Mouse (Mus musculus) embryonic facial prominence, embryonic 14.5 days (tissue): ENCODE measurements around the gene Dysf. TPM values are rescaled to one million over a fixed set of nuclear protein-coding genes. Genes with fewer than 3 reads are reported as not detected.
A peak's percentile ranks its signal among the peaks of the same experiment; 100 is the strongest.

ENCODE experiments used
- ATAC-seq: fragments of 200-750 bp; cut with Nextera tagmentation; 2 replicates; pipeline ENCODE4 v1.8.0; 2017; ENCODE audit warnings: low read depth, moderate number of reproducible peaks, moderate TSS enrichment
- DNase-seq: peaks from one replicate; pipeline ENCODE4 v3.0.0-alpha.2; 2015; ENCODE audit warnings: low spot score
- H3K27ac ChIP-seq: fragments of 300-500 bp; sonication (generic); replicated peaks from 2 replicates; pipeline ENCODE4 v1.5.1; 2014; ENCODE audit warnings: low read depth, mild to moderate bottlenecking, low read length, moderate library complexity
- H3K27me3 ChIP-seq: fragments of 300-500 bp; sonication (generic); replicated peaks from 2 replicates; pipeline ENCODE4 v1.6.1; 2014; ENCODE audit warnings: low read length; ENCODE audit not compliant: control insufficient read depth, insufficient read depth
- H3K36me3 ChIP-seq: fragments of 300-500 bp; sonication (generic); 2 replicates; pipeline ENCODE4 v1.6.1; 2014; ENCODE audit warnings: low read length, mixed read lengths; ENCODE audit not compliant: control insufficient read depth, insufficient read depth
- H3K4me1 ChIP-seq: fragments of 300-500 bp; sonication (generic); 2 replicates; pipeline ENCODE4 v1.6.1; 2014; ENCODE audit warnings: antibody characterized with exemption, low read length; ENCODE audit not compliant: control insufficient read depth, insufficient read depth
- H3K4me2 ChIP-seq: fragments of 300-500 bp; sonication (generic); 2 replicates; pipeline ENCODE4 v1.6.1; 2014; ENCODE audit warnings: low read depth, mild to moderate bottlenecking, low read length, moderate library complexity, mixed read lengths
- H3K4me3 ChIP-seq: fragments of 300-500 bp; sonication (generic); 2 replicates; pipeline ENCODE4 v1.5.1; 2014; ENCODE audit warnings: low read depth, mild to moderate bottlenecking, low read length
- H3K9ac ChIP-seq: fragments of 300-500 bp; sonication (generic); 2 replicates; pipeline ENCODE4 v1.6.1; 2014; ENCODE audit warnings: low read depth, mild to moderate bottlenecking, low read length, moderate library complexity, mixed read lengths
- H3K9me3 ChIP-seq: fragments of 300-500 bp; sonication (generic); 2 replicates; pipeline ENCODE4 v1.6.1; 2016; ENCODE audit warnings: low read length; ENCODE audit not compliant: control insufficient read depth
- WGBS: fragments of 180-500 bp; shearing (Covaris S2); extraction: QIAGEN DNeasy Blood & Tissue Kit; methylation state at CpG from one replicate; pipeline ENCODE4 v1.1.7; 2014; 5-methylcytosine and 5-hydroxymethylcytosine counted together
- polyA plus RNA-seq: library from polyadenylated mRNA; unstranded; fragments of >200 nt; fragmentation: Nextera tagmentation; extraction: Ambion mirVana; gene quantifications from 2 replicates; pipeline ENCODE4 v1.2.1, GENCODE M21; 2014

The Dysf gene
- polyA plus RNA-seq, 1 experiment from 2014 or later = 17.0 TPM

DNA sequence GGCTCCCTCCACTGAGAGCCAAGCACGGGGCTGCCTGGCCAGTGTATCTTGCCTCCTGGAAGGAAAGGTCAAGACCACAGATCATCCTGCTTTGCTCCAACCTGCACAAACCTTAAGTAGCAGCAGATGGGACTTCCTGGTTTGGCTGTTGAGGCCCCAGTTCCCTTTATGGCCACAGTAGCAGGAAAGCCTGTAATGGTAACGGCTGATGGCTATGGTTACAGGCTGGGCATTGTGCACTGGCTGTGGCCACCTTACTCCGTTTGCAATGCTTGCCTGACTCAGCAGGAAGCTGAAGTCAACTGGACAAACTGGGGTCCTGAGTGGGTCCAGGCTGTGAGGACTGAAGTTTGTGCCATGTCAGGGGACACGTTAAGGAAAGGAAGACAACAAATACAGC, 200.2 kb downstream of the Dysf start:
- Histone ChIP-seq H3K4me1 (peaks cover 15% of the 10 kb centered on the region), H3K9ac (no peak overlapping the region), H3K36me3 (no peaks in the 10 kb centered on the region), H3K4me2 (no peak overlapping the region), H3K4me3 (no peak overlapping the region), H3K9me3 (no peaks in the 10 kb centered on the region), H3K27ac (no peak overlapping the region), H3K27me3 (no peaks in the 10 kb centered on the region)
- WGBS = 69% methylated on average over 4 of the region's 4 CpGs
- ATAC-seq = no peak
- DNase-seq = no peak

DNA sequence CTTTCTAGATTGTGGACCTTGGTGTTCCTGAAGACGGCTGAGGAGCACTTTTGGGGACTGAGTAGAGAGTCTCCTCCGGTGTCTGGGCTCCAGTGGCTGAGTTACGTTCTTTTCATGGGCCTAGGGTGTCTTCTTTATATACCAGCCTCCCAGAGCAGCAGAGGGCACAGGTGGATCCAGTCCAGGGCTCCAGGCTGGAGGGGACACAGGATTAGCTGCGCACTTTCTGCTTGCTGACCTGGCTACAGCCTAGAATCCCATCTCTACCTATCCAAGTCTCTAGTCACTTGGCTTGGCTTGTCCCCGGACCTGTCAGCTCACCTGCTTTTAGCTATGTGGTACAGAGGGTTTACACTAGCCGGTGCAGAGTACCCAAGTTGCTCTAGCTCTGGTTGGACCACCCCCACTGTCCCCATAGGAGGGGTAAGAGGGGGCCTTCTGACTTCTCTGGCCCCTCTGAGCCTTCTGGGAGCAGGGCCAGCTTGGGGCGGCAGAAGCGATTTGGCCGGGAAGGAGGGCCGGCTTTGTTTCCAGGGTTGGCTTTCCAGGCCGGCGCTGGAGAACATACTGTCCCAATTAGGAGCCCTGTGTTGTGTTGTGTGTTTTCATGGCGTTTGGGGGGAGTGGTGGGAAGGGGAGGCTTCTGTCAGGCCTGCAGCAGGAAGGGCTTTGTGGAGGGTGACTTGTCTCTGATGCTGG, 201.5 kb downstream of the Dysf start:
- H3K4me1 ChIP-seq = peaks cover 15% of the 10 kb centered on the region
- 62% methylated on average over 13 of the region's 13 CpGs for WGBS
- no peak overlapping the region for H3K9ac ChIP-seq
- ATAC-seq = peak; percentile 55; the same call in 1 of the 2 replicates
- no peak overlapping the region for H3K4me2 ChIP-seq
- H3K27me3 ChIP-seq = no peaks in the 10 kb centered on the region
- H3K9me3 ChIP-seq = no peaks in the 10 kb centered on the region
- H3K4me3 ChIP-seq = no peak overlapping the region
- H3K27ac ChIP-seq = peak overlapping the region; percentile 41; the same call in 1 of the 2 replicates
- H3K36me3 ChIP-seq = no peaks in the 10 kb centered on the region
- DNase-seq = peak; percentile 72

DNA sequence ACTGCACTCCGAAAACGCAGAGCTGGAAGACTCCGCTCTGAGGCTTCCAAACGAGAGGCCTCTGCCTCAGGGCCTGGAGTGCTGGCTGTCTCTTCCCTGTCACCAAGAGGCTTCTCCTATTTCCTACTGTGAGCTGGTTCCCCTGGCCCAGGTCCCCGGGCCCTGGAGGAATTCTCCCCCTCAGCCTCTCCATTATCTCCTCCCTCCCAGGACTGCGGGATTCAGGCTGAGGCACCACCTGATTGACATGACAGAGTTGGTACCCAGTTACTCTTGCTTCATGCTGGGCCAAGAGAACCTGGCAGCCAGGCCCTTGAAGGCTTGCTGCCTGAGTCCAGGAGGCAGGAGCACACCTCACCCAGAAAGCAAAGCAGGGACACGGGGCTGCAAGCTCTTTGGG, 203.1 kb downstream of the Dysf start:
- WGBS = 47% methylated on average over 7 of the region's 7 CpGs
- Histone ChIP-seq H3K9me3 (no peaks in the 10 kb centered on the region), H3K4me3 (no peak overlapping the region), H3K9ac (no peak overlapping the region; the same call in 1 of the 2 replicates), H3K4me2 (no peak overlapping the region), H3K27me3 (no peaks in the 10 kb centered on the region), H3K4me1 (peaks cover 15% of the 10 kb centered on the region), H3K27ac (peak overlapping the region; percentile 41; the same call in 1 of the 2 replicates), H3K36me3 (no peaks in the 10 kb centered on the region)
- ATAC-seq (no peak), DNase-seq (peak; percentile 22)

DNA sequence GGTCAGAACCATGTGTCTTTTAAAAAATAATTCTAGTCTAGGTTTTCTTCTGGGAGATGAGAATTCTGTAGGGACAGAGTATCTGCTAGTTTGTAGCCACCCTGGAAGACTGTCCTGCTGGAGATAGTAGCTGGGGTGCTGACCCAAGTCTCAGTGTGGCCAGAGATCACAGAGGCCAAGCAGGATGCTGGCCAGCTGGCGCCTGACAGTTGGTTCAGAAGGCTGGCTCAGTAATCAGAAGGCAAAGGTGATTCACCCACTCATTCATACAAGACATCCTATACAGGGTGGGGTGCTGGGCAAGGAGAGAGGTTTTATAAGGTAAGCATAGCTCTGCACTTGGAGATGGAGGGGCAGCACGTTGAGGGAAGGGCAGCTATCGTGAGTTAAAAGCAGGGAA, 204.7 kb downstream of the Dysf start:
- ATAC-seq = no peak
- Histone ChIP-seq H3K4me3 (no peak overlapping the region), H3K4me1 (peaks cover 15% of the 10 kb centered on the region), H3K9ac (no peak overlapping the region), H3K27me3 (no peaks in the 10 kb centered on the region), H3K4me2 (no peak overlapping the region), H3K36me3 (no peaks in the 10 kb centered on the region), H3K27ac (no peak overlapping the region), H3K9me3 (no peaks in the 10 kb centered on the region)
- WGBS = 50% methylated on average over 3 of the region's 3 CpGs
- no peak for DNase-seq

DNA sequence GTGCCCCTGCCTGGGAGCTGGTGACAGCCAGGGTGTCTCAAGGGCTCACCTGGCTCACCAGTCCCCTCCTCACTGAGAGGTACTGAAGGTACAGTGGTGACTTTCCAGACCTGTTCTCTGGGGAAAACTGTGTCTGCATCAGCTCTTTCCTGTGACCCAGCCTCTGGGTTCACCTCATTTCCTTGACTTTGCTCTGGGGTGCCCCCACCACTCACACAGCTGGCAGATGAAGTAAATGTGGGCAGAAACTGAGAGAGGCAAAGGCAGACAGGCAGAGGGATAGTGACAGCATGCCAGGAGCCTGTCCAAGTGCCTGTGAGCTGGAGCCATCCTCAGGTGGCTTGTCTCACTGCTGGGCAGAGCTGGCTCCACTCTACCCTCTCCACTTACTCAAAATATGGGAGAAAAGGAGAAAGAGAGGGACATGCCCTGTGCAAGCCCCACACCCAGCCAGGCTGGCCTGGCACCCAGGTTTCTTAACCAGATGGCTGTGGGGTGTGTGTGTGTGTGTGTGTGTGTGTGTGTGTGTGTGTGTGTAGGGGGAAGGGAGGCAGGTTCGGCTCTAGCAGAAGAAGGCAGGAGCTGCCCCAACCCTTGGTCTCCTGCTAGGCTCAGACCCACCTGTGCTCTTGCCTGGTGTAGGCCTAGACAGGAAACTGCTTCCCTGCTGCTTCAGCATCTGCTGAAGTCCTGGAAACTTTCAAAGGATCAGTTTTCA, 209.0 kb downstream of the Dysf start:
- H3K4me3 ChIP-seq = no peak overlapping the region
- no peak overlapping the region for H3K9ac ChIP-seq
- no peak for ATAC-seq
- no peaks in the 10 kb centered on the region for H3K36me3 ChIP-seq
- H3K4me2 ChIP-seq = no peak overlapping the region
- 67% methylated on average over 1 of the region's 1 CpGs for WGBS
- H3K9me3 ChIP-seq = no peaks in the 10 kb centered on the region
- no peak overlapping the region for H3K27ac ChIP-seq
- no peaks in the 10 kb centered on the region for H3K27me3 ChIP-seq
- H3K4me1 ChIP-seq = peaks cover 7% of the 10 kb centered on the region
- DNase-seq = no peak

DNA sequence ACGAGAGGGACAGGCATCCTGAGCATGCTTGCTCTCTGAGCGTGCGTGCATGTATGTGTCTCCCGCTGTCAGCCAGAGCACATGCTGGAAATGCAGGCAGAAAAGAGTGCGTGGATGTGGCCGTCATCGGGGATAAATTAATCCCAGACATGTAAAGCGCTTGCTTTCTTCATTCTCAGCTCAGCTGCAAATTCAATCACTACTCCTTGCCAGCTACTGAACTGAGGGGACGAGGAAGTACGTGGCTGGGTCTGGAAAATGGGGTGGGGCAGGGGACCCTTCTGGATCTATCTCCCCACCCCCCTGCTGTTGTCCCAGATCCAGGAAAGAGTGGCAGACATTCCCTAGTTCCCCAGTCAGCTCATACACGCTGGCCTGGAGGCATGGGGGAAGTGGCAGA, 210.7 kb downstream of the Dysf start:
- H3K9ac ChIP-seq = no peak overlapping the region
- DNase-seq = peak; percentile 75

DNA sequence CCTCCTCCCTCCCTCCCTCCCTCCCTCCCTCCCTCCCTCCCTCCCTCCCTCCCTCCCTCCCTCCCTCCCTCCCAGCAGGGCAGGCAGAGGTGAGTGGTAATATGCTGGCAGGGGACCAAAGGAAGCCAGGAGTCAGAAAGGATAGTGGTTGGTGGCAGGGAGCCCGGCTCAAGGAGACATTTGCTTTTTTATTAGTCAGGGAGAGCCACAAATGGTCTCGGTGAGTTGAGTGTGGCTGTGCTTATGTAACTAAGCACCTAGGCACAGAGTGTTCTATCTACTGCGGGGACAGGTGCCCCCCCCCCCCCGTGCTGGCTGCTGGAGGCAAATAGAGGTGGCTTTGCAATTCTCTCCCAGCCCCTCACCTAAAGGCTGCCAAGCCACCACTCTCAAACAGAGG, 216.5 kb downstream of the Dysf start:
- Histone ChIP-seq H3K9me3 (no peaks in the 10 kb centered on the region), H3K36me3 (no peaks in the 10 kb centered on the region), H3K4me2 (no peak overlapping the region), H3K9ac (no peak overlapping the region), H3K4me1 (peaks cover 16% of the 10 kb centered on the region), H3K27ac (no peak overlapping the region), H3K4me3 (no peak overlapping the region), H3K27me3 (no peaks in the 10 kb centered on the region)
- 33% methylated on average over 3 of the region's 4 CpGs for WGBS
- ATAC-seq (no peak), DNase-seq (no peak)

More for the DNA sequence above, 210.7 kb downstream of the Dysf start:
- Histone ChIP-seq H3K4me3 (no peak overlapping the region), H3K36me3 (no peaks in the 10 kb centered on the region), H3K27me3 (no peaks in the 10 kb centered on the region), H3K4me2 (no peak overlapping the region), H3K27ac (peak overlapping the region; percentile 67; the same call in 1 of the 2 replicates), H3K4me1 (peaks cover 7% of the 10 kb centered on the region), H3K9me3 (no peaks in the 10 kb centered on the region)
- WGBS = 23% methylated on average over 11 of the region's 11 CpGs
- peak; percentile 30 for ATAC-seq

DNA sequence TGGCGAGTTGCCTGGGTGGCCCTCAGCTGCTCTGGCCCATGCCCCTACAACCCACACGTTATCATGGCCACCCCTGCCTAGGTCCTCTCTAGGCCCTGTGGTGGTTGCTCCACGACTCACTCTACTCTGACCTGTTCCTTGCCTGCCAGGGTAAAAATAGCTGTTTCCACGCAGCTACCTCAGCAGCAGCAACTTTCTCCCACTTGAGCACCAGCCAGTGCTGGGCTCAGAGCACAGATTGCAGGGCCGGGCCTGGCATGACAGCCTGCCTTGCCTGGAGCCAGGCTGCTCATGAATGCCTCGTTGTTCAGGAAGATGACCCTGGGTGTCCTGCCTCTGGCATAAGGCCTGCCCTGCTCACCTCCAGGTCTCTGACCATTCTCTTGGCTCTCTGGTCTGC, 217.2 kb downstream of the Dysf start:
- Histone ChIP-seq H3K9me3 (no peaks in the 10 kb centered on the region), H3K27ac (no peak overlapping the region), H3K36me3 (no peaks in the 10 kb centered on the region), H3K9ac (no peak overlapping the region), H3K4me3 (no peak overlapping the region), H3K4me2 (no peak overlapping the region), H3K4me1 (peaks cover 20% of the 10 kb centered on the region), H3K27me3 (no peaks in the 10 kb centered on the region)
- DNase-seq (no peak), ATAC-seq (no peak)
- WGBS = 58% methylated on average over 4 of the region's 6 CpGs
